Mouse (Mus musculus) brown adipose tissue, adult 24 weeks (tissue): ENCODE data around the gene Tnfsfm13. TPM values are rescaled to one million over a fixed set of nuclear protein-coding genes. Genes with fewer than 3 reads are reported as not detected.
"Not testable (repeated sequence)": the region's sequence is repeated elsewhere in the genome, so short reads cannot be mapped to it uniquely, and the experiment has no call there.

ENCODE experiments used
- H3K27ac ChIP-seq: fragments of 200-500 bp; replicated peaks from 2 replicates; pipeline ENCODE4 v1.5.1; 2012; ENCODE audit warnings: low read depth, mild to moderate bottlenecking, low read length
- H3K4me1 ChIP-seq: fragments of 200-500 bp; 2 replicates; pipeline ENCODE4 v1.6.1; 2012; ENCODE audit warnings: low read length, mixed read lengths; ENCODE audit not compliant: control insufficient read depth, insufficient read depth, insufficient read length
- H3K4me3 ChIP-seq: fragments of 200-500 bp; 2 replicates; pipeline ENCODE4 v1.5.1; 2012; ENCODE audit warnings: low read depth, mild to moderate bottlenecking, low read length, moderate library complexity; ENCODE audit not compliant: insufficient read depth
- polyA plus RNA-seq: library from polyadenylated mRNA; stranded (reverse); fragments of >200 nt; gene quantifications from 2 replicates; pipeline ENCODE4 v1.2.4, GENCODE M21; 2012; ENCODE audit not compliant: missing spikeins, insufficient read depth, insufficient read length

Gene Tnfsfm13
- polyA plus RNA-seq, 1 experiment, result 0.99 TPM

- H3K4me1 ChIP-seq, result no peaks in the 10 kb centered on the region
- no peak overlapping the region for H3K27ac ChIP-seq
- H3K4me3 ChIP-seq, result no peak overlapping the region
Measured at GRCm38 (mm10) chr11:69709554-69710446, 13.9 kb upstream of the Tnfsfm13 start.

GRCm38 (mm10) chr11:69708614-69709265, 12.8 kb upstream of the Tnfsfm13 start:
- Histone ChIP-seq H3K4me1 (no peaks in the 10 kb centered on the region), H3K4me3 (no peak overlapping the region), H3K27ac (no peak overlapping the region)

- Histone ChIP-seq H3K4me1 (no peaks in the 10 kb centered on the region), H3K4me3 (no peak overlapping the region), H3K27ac (no peak overlapping the region)
Measured at GRCm38 (mm10) chr11:69707873-69708381, 12.0 kb upstream of the Tnfsfm13 start.

GRCm38 (mm10) chr11:69707480-69707847, 11.6 kb upstream of the Tnfsfm13 start:
- Histone ChIP-seq H3K4me3 (no peak overlapping the region), H3K4me1 (no peaks in the 10 kb centered on the region), H3K27ac (no peak overlapping the region)

GRCm38 (mm10) chr11:69706775-69707479, 11.0 kb upstream of the Tnfsfm13 start:
- H3K27ac ChIP-seq, result no peak overlapping the region
- no peaks in the 10 kb centered on the region for H3K4me1 ChIP-seq

GRCm38 (mm10) chr11:69704613-69705010, 8.7 kb upstream of the Tnfsfm13 start:
- no peaks in the 10 kb centered on the region for H3K4me1 ChIP-seq
- H3K4me3 ChIP-seq, result no peak overlapping the region
- no peak overlapping the region for H3K27ac ChIP-seq

More at GRCm38 (mm10) chr11:69706775-69707479, 11.0 kb upstream of the Tnfsfm13 start:
- no peak overlapping the region for H3K4me3 ChIP-seq

GRCm38 (mm10) chr11:69703814-69704612, 8.1 kb upstream of the Tnfsfm13 start:
- no peak overlapping the region for H3K27ac ChIP-seq
- no peaks in the 10 kb centered on the region for H3K4me1 ChIP-seq
- H3K4me3 ChIP-seq, result no peak overlapping the region

- H3K27ac ChIP-seq, H3K4me3 ChIP-seq, H3K4me1 ChIP-seq: not testable (repeated sequence)
Measured at GRCm38 (mm10) chr11:69703381-69703780, 7.5 kb upstream of the Tnfsfm13 start.

- not testable (repeated sequence) for H3K4me1 ChIP-seq, H3K27ac ChIP-seq, H3K4me3 ChIP-seq
Measured at GRCm38 (mm10) chr11:69702886-69703285, 7.0 kb upstream of the Tnfsfm13 start.

- H3K4me3 ChIP-seq, result no peak overlapping the region
- no peak overlapping the region for H3K27ac ChIP-seq
- H3K4me1 ChIP-seq, result no peaks in the 10 kb centered on the region
Measured at GRCm38 (mm10) chr11:69699595-69699994, 3.7 kb upstream of the Tnfsfm13 start.

GRCm38 (mm10) chr11:69698574-69698973, 2.7 kb upstream of the Tnfsfm13 start:
- Histone ChIP-seq H3K4me1 (no peaks in the 10 kb centered on the region), H3K4me3 (no peak overlapping the region)

GRCm38 (mm10) chr11:69697396-69697795, 1.5 kb upstream of the Tnfsfm13 start:
- Histone ChIP-seq H3K4me3 (no peak overlapping the region), H3K27ac (no peak overlapping the region), H3K4me1 (0 out of 2 replicates have a peak, but pooled peaks cover 3% of the 10 kb centered on the region)

More at GRCm38 (mm10) chr11:69698574-69698973, 2.7 kb upstream of the Tnfsfm13 start:
- H3K27ac ChIP-seq, result no peak overlapping the region

GRCm38 (mm10) chr11:69695046-69695360, 895 bp downstream of the Tnfsfm13 start:
- Histone ChIP-seq H3K4me3 (peak overlapping the region; percentile 78), H3K27ac (peak overlapping the region; percentile 81)

GRCm38 (mm10) chr11:69693421-69693965, 2.4 kb downstream of the Tnfsfm13 start:
- no peak overlapping the region for H3K4me3 ChIP-seq
- H3K4me1 ChIP-seq, result 0 out of 2 replicates have a peak, but pooled peaks cover 3% of the 10 kb centered on the region
- H3K27ac ChIP-seq, result peak overlapping the region; percentile 13

More at GRCm38 (mm10) chr11:69695046-69695360, 895 bp downstream of the Tnfsfm13 start:
- 0 out of 2 replicates have a peak, but pooled peaks cover 3% of the 10 kb centered on the region for H3K4me1 ChIP-seq
